Mouse (Mus musculus) lung, postnatal 4 days (tissue): Measurements from ENCODE around the gene Robo2.
A peak's percentile ranks its signal among the peaks of the same experiment; 100 is the strongest.

Experiments used
- DNase-seq, 2 experiments: peaks; one replicate each; pipeline ENCODE4 v3.0.0; 2021

Robo2 gene

DNA sequence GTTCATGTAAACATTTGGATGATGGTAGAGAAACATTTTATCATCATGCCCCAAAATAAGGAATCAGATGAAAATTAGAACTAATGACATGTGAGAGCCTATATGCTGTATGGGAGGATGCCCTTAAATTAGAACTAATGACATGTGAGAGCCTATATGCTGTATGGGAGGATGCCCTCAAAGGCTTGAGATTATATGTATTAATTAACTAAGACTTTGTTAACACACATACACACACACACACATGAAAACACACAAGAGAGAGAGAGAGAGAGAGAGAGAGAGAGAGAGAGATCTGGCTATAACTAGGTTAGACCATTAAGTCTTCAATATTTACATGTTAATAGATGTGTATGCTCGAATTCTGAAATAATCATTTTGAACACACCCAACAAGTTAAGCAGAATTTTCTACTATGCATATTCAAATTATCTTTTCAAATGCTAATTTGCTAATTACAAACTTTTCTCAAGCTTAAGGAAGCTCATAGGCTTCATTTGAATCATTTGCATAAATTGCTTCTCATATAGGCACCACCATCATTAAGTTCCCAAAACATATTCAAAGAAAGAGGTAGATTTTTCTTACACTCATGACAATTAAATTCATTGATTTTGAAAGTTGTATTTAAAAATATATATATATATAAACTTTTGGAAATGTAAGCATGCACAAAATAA, 211.5 kb downstream of the Robo2 start:
- DNase-seq: no peak

DNA sequence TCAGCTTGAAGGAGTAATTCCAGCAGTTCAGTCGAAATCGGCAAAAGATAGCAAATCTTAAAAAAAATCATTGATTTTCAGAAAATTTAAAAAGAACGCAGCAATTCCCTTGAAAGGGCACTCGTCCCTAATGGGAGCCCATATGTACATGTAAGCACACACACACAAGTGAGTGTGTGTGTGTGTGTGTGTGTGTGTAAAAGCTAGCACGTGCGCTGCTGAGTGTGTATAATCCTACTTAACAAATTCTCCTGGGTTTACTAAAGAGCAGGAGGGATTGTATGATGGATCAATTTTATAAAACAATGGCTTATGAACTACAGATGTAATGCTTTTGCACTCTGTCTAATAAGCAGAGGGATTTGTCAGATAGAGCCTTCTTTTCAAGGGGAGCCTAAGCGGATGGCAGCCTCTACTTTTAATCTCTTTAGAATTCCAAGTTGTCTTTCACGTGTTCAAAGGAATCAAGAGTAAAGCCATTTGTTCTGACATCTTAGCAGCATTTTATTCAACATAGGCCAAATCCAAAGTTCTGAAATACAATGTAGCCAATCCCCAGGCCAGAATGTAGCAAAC, 218.6 kb downstream of the Robo2 start:
- no peak for DNase-seq

DNA sequence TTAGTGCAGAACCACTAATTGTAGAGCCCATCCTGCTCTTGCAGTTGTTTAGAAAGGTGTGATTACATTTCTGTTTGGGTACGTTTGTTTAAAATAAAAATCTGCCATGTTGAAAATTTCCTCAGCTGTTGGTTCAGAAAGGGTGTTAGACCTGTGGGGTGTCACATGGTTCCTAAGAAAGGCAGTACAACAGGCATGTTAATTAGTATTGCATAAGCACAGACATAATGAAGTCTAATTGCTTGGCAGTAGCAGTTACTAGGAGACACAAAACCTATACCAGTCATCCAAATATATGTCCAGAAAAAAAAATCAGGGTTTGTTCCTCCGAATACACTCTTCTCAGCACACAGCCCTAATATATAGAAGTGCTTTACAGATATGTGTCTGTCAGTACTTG, 220.0 kb downstream of the Robo2 start:
- no peak for DNase-seq

DNA sequence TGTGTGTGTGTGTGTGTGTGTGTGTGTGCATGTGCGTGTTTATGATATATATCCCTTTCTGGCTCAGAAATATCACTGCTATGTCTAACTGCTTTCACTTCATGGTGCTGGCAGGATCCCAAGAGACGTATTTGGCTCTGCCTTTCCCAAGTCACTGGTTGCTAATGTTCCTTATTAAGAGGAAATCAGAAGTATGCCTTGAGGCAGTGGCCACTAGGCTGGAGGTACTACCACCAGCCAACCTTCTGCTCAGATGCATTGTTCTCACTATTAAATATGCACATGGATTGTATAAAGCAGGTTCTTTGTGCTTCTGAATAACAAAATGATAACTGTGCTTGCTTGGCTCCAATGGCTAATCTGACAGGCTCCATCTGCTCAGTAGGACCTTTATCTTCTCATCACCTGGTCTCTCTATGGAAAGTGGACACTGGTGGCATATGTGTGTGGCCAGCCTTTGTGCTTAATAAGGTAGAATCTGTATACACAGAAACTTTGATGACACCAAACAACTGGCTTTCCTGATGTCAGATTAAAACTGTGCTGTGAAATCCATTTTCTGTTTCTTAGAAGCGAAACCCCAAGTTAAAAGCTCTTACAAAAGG, 229.0 kb downstream of the Robo2 start:
- no peak for DNase-seq

GRCm38 (mm10) chr16:74172673-74173072, 239.0 kb downstream of the Robo2 start:
- DNase-seq: no peak

DNA sequence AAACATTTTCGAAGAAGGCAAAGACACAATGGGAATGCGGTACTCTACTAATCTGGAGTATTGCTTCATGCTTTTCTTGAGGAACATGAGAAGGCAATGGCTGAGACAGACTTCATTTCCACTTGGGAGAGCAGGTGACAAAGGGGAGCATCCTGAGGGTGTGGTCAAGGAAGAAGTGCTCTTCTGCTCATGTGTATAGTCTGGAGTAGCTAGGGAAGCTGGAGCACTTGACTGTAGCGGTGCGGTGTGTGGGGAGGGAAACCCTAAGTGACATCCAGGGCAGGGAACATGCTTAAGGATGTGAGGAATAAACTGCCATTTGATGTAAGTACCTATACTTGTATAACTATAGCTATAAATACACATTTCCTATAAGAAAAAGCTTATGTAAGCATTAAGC, 242.0 kb downstream of the Robo2 start:
- DNase-seq: no peak

DNA sequence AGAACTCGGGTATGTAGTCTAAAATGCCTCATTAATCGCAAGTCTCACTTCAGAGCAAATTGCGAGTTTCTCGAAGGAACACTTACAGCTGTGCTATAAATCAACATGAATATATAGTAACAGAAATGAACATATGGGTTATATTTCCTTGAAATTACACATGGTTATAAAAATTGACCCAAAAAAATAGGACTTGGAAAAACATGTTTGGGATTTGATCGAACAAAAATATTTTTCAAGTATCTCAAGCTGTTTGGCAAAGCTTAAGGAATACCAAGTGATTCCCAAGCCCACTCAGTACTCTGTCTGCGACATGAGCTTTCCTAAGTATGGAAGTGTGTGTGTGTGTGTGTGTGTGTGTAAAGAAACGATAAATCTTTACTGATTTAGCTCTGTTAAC, 242.5 kb downstream of the Robo2 start:
- no peak for DNase-seq

DNA sequence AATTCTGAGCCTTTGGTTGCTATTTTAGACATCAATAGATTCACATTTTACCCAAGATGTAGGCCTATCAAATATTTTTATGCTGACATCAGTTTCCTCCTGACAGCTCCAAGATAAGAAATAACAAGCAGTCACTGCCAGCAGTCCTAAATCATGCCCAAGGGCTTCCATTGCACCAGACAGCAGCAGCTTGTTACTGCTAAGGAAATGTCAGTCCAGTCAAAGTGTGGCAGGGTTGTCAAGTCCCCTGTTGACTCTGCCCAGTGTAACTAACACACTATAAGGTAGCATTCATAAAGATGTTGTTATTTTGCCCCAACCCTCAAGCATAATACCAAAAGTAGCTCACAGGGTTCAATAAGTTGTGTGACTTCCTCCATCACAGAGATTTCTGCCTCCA, 243.8 kb downstream of the Robo2 start:
- no peak for DNase-seq

- DNase-seq: no peak
Observed at GRCm38 (mm10) chr16:74162041-74162440, 249.6 kb downstream of the Robo2 start.

DNA sequence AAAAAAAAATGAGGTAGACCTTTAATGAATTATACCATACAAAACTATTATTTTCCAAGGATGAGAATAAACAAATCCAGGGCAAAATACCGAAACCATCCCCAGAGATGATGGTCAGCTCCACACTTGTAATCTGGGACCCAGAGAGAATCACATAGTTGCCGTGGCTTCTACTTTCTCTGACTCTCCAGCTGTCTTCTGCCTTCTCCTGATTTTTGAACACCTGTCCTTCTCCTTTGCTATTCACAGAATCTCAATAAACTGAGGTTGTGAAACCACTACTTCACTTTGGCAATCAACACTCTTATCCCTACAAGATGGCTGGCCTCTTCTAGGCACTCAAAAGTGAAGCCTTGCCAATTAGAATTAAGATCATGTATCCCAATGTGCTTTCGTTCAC, 252.4 kb downstream of the Robo2 start:
- no peak for DNase-seq

DNA sequence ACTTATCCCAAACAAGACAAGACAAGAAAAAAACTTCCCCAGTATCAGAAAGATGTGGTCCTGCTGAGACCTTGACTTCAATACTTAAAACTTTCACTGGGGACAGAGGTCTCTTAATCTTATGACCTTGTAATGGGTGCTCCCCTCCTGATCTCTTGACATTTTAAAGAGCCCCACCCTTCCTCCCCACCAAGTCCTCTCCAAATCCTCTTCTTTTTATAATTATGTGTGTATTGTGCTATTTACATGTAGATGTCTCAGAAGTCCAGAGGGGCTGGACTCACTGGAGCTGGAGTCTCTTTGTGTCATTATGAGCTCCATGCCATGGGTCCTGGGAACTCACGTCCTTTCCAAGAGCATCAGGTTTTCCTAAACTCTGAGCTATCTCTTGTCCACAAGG, 275.4 kb downstream of the Robo2 start:
- DNase-seq: no peak

- DNase-seq: peak; percentile 24 to 46
Observed at GRCm38 (mm10) chr16:74132833-74133232, 278.8 kb downstream of the Robo2 start.

GRCm38 (mm10) chr16:74131370-74131769, 280.3 kb downstream of the Robo2 start:
- no peak for DNase-seq

DNA sequence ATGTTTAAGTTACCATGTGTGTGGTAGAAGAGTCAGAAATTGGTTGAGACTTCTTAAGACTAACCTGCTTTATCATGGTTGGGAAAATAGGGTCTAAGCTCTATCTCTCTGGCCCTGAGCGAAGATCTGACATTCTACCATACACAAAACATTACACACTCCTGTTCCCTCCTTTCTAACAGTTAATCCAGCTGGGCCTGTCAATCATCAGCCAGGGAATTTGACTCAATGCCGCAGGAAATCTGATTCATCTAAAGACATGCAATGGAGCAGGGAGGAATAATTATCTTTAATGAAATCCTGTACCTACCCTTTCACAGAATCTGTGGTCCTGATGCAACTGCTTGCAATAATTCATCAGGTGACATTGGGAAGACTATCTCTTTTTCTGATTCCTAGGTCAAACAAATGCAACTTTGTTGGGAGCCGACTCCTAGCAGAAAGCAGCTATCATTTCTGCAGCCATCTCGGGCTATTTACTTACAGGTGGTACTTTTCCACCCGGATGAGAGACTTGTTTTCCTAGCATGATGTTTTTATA, 283.1 kb downstream of the Robo2 start:
- no peak for DNase-seq

- DNase-seq: no peak
Observed at GRCm38 (mm10) chr16:74113155-74113554, 298.5 kb downstream of the Robo2 start.

GRCm38 (mm10) chr16:74111101-74111500, 300.5 kb downstream of the Robo2 start:
- no peak for DNase-seq

GRCm38 (mm10) chr16:74104449-74104848, 307.2 kb downstream of the Robo2 start:
- DNase-seq: peak in 1 of 2 experiments; percentile 18

DNA sequence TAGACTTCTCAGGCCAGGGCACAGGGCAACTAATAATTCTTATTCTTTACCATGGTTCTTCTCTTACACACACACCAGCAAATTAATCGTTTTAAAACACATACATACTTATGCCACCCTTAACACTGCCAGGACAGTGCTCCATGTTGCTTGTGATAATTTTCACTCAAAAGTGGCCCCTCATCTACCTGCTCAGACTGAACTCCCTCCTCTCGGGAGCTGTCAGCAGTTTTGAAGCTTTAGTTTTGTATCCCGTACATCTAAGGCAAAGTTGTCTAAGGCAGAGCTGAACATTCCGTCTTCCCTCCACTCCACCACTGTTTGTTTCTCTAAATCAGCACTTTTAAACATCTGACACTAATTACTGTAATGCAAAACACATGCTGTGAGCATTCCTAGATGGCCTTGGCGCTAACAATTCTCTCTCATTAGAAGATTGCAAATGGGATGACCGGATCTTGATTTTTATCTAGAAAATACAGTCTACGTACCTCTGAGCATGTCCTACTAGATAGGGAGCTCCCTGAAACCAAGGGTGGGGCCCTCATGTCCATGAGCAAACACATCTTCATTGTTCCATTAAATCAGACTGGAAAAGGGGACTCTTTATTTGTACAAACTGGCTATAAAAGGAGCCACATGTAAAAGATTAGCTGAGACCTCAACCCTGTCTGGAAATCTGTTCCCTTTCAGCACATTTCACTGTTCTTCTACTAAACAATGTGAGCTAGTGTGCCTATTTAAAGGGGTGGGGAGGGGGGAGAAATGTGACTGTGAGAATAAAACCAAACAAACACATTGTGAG, 318.4 kb downstream of the Robo2 start:
- no peak for DNase-seq

- no peak for DNase-seq
Observed at GRCm38 (mm10) chr16:74089951-74090350, 321.7 kb downstream of the Robo2 start.

GRCm38 (mm10) chr16:74084188-74084587, 327.4 kb downstream of the Robo2 start:
- DNase-seq: no peak

DNA sequence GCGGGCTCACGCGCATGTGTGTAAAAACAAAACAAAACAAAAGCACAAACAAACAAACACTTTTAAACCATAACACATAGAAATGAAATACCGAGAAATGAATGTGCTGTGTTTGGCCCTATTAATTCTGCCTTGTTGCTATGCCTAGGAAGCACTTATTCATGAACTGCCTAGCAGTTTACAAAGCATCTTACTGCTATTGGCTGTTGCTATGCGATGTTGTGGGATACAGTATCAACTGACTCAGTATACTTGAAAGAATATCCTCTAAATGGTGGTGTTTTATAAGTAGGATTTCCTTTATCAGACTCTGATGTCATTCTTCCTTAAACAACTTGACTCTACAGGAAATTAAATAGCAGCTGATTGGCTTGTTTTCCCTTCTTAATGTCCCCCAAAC, 339.0 kb downstream of the Robo2 start:
- DNase-seq: no peak

- no peak for DNase-seq
Observed at GRCm38 (mm10) chr16:74070628-74071027, 341.0 kb downstream of the Robo2 start.

DNA sequence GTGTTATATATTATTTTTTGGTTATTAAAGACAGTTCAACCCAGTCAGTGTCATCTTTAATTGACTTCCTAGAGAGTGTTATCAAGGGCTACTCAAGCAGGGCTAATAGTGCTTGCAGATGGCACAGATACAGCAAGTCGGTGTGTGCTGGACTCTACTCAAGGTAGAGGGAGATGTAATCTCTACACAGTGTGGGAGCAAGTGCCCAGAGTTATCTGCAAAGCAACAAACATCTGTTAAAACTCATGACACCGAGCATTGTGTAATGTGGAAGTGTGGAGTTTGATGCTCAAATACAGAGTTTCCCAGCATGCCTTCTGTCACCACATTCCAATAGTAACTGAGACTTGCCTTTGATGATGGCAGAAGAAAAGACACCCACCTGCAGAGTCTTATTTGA, 345.7 kb downstream of the Robo2 start:
- no peak for DNase-seq
